Mouse (Mus musculus) kidney, embryonic 15.5 days (tissue): Measurements from ENCODE around the gene Ifit2. TPM values are rescaled to one million over a fixed set of nuclear protein-coding genes. Genes with fewer than 3 reads are reported as not detected.

ENCODE experiments used
- ATAC-seq: fragments of 200-750 bp; cut with Nextera tagmentation; replicated peaks from 2 replicates; pipeline ENCODE4 v1.8.0; 2017; ENCODE audit warnings: moderate TSS enrichment; ENCODE audit not compliant: low FRiP score
- H3K27ac ChIP-seq: fragments of 300-500 bp; sonication (generic); 2 replicates; pipeline ENCODE4 v1.5.1; 2015; ENCODE audit warnings: mild to moderate bottlenecking, inconsistent platforms
- H3K27me3 ChIP-seq: fragments of 300-500 bp; sonication (generic); 2 replicates; pipeline ENCODE4 v1.6.1; 2015; ENCODE audit warnings: inconsistent platforms
- H3K36me3 ChIP-seq: fragments of 300-500 bp; sonication (generic); 2 replicates; pipeline ENCODE4 v1.6.1; 2015; ENCODE audit warnings: inconsistent platforms
- H3K4me1 ChIP-seq: fragments of 300-500 bp; sonication (generic); 2 replicates; pipeline ENCODE4 v1.6.1; 2015; ENCODE audit warnings: inconsistent platforms
- H3K4me2 ChIP-seq: fragments of 300-500 bp; sonication (generic); 2 replicates; pipeline ENCODE4 v1.6.1; 2015; ENCODE audit warnings: moderate library complexity, mild to moderate bottlenecking, inconsistent platforms
- H3K4me3 ChIP-seq: fragments of 300-500 bp; sonication (generic); replicated peaks from 2 replicates; pipeline ENCODE4 v1.5.1; 2015; ENCODE audit warnings: mild to moderate bottlenecking, inconsistent platforms
- H3K9ac ChIP-seq: fragments of 300-500 bp; sonication (generic); 2 replicates; pipeline ENCODE4 v1.6.1; 2015; ENCODE audit warnings: mild to moderate bottlenecking, inconsistent platforms
- H3K9me3 ChIP-seq: fragments of 300-500 bp; sonication (generic); replicated peaks from 2 replicates; pipeline ENCODE4 v1.6.1; 2016; ENCODE audit warnings: inconsistent platforms
- WGBS: fragments of 180-500 bp; shearing (Covaris S2); methylation state at CpG from one replicate; pipeline ENCODE4 v1.1.7; 2015; ENCODE audit warnings: mixed read lengths; 5-methylcytosine and 5-hydroxymethylcytosine counted together
- polyA plus RNA-seq: library from polyadenylated mRNA; unstranded; fragments of >200 nt; fragmentation: Nextera tagmentation; extraction: Ambion mirVana; gene quantifications from 2 replicates; pipeline ENCODE4 v1.2.1, GENCODE M21; 2015

Gene Ifit2
- polyA plus RNA-seq, 1 experiment from 2014 or later: 9.7 TPM

GRCm38 (mm10) chr19:34521361-34521760 lies 29.1 kb upstream of the Ifit2 start:
- no peak overlapping the region for H3K27ac ChIP-seq
- H3K27me3 ChIP-seq: no peaks in the 10 kb centered on the region
- H3K9ac ChIP-seq: no peak overlapping the region
- no peak overlapping the region for H3K4me2 ChIP-seq
- 59% methylated on average over 2 of the region's 2 CpGs for WGBS
- H3K36me3 ChIP-seq: peaks cover 10% of the 10 kb centered on the region; the same call in 1 of the 2 replicates
- H3K4me1 ChIP-seq: peaks cover 5% of the 10 kb centered on the region; the same call in 1 of the 2 replicates
- H3K9me3 ChIP-seq: no peaks in the 10 kb centered on the region
- no peak overlapping the region for H3K4me3 ChIP-seq
- no peak for ATAC-seq

DNA sequence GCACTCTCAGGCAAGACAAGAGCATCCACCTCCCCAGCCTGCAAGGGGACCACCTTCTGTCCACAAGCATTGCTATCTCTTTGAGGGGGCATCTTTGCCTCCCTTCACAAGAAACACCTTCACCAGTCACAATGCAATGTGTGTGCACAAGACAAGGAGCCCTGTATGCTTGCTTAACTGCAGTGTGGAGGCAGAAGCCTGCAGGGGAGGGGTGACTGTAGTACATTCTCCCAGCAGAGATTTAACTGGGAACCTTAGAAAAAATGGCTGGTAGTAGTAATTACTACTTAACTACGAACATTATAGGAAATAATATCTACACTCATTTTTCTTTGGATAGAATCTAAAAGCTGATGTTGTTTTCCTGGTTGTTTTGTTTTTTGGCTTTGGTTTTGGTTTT lies 28.5 kb upstream of the Ifit2 start:
- Histone ChIP-seq H3K27ac (no peak overlapping the region), H3K9ac (no peak overlapping the region), H3K4me3 (no peak overlapping the region), H3K36me3 (peaks cover 10% of the 10 kb centered on the region; the same call in 1 of the 2 replicates), H3K27me3 (no peaks in the 10 kb centered on the region), H3K9me3 (no peaks in the 10 kb centered on the region), H3K4me1 (peaks cover 9% of the 10 kb centered on the region; the same call in 1 of the 2 replicates), H3K4me2 (no peak overlapping the region)
- no peak for ATAC-seq
- 95% methylated on average over 1 of the region's 1 CpGs for WGBS

- H3K4me2 ChIP-seq: no peak overlapping the region
- 78% methylated on average over 12 of the region's 12 CpGs for WGBS
- no peak overlapping the region for H3K9ac ChIP-seq
- H3K9me3 ChIP-seq: no peaks in the 10 kb centered on the region
- H3K4me1 ChIP-seq: peaks cover 9% of the 10 kb centered on the region; the same call in 1 of the 2 replicates
- no peaks in the 10 kb centered on the region for H3K27me3 ChIP-seq
- peaks cover 10% of the 10 kb centered on the region; the same call in 1 of the 2 replicates for H3K36me3 ChIP-seq
- H3K4me3 ChIP-seq: no peak overlapping the region
- no peak overlapping the region for H3K27ac ChIP-seq
- no peak for ATAC-seq
Observed at GRCm38 (mm10) chr19:34523106-34523725, 27.3 kb upstream of the Ifit2 start.

DNA sequence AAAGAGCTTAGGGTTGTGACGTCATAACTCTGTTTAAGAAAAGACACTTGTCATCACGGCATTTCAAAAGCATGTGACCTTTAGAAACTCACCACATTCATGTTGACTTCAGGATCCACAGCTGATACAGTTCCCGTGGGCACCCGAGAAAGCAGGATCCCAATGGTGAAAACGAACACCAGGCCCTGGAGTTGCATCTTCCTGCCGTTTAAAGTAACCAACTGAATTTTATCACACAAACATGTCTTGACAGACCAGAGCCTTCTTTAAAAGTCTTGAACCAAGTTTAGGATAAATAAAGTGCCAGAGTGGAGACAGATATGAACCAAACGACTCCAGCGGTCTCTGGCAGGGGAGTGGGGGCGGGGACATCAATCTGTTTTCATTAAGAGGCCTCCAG lies 25.8 kb upstream of the Ifit2 start:
- peaks cover 10% of the 10 kb centered on the region; the same call in 1 of the 2 replicates for H3K36me3 ChIP-seq
- ATAC-seq: no peak
- H3K9ac ChIP-seq: no peak overlapping the region
- no peak overlapping the region for H3K27ac ChIP-seq
- peaks cover 9% of the 10 kb centered on the region; the same call in 1 of the 2 replicates for H3K4me1 ChIP-seq
- no peak overlapping the region for H3K4me3 ChIP-seq
- H3K4me2 ChIP-seq: no peak overlapping the region
- H3K27me3 ChIP-seq: no peaks in the 10 kb centered on the region
- no peaks in the 10 kb centered on the region for H3K9me3 ChIP-seq
- 61% methylated on average over 9 of the region's 9 CpGs for WGBS

- H3K27me3 ChIP-seq: no peaks in the 10 kb centered on the region
- peak overlapping the region; percentile 94 for H3K4me2 ChIP-seq
- H3K4me3 ChIP-seq: peak overlapping the region; percentile 73
- H3K9me3 ChIP-seq: no peaks in the 10 kb centered on the region
- peaks cover 9% of the 10 kb centered on the region; the same call in 1 of the 2 replicates for H3K4me1 ChIP-seq
- ATAC-seq: peak; percentile 19; the same call in 1 of the 2 replicates
- H3K36me3 ChIP-seq: peaks cover 5% of the 10 kb centered on the region; the same call in 1 of the 2 replicates
- peak overlapping the region; percentile 70; the same call in 1 of the 2 replicates for H3K27ac ChIP-seq
- peak overlapping the region; percentile 62 for H3K9ac ChIP-seq
- WGBS: 32% methylated on average over 11 of the region's 11 CpGs
Observed at GRCm38 (mm10) chr19:34526321-34526923, 24.1 kb upstream of the Ifit2 start.

DNA sequence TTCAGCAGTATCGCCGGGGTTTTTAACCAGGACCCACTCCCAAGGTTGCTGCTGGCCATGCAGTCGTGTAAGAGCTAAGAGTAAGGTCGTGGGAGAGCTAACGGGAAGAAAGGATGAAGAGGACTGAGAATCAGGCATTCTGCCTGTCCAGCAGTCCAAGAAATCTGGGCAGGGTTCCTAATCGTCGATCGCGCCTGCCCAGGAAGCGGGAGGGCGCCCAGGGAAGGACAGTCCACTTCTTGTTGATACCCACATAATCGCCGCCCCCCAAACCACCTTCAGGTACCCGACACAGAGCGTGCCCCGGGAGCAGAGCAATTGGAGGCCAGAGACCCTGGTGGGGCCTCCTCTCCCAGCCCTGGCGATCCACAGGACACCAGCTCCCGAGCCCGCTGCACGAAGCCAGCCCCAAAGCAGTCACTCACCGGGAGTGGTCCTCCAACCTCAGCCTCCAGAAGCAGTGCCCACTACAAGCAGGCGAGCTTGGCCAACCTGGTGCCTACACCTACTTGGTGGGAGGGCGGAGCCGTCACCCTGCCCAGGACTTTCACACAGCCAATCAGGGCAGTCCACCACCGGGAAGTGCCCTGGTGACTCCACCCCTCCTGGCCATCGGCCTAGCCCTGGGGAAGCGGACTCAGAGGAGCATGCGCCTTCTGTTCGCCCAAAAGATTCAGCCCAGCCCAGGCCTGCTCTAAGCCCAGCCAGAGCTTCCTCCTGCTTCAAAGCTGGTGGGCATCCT lies 23.4 kb upstream of the Ifit2 start, which contains the start of gene Lipa:
TSS of gene Lipa (minus strand) at position 534 of the 742 bp plus-strand sequence.
- Histone ChIP-seq H3K4me3 (peak within 1 kb of the TSS; percentile 73), H3K4me2 (peak within 1 kb of the TSS; percentile 94), H3K9me3 (no peaks in the 10 kb centered on the region), H3K27ac (peak within 1 kb of the TSS; percentile 70), H3K9ac (peak within 1 kb of the TSS; percentile 62), H3K27me3 (no peaks in the 10 kb centered on the region), H3K36me3 (no peaks in the 10 kb centered on the region), H3K4me1 (peaks cover 9% of the 10 kb centered on the region; the same call in 1 of the 2 replicates)
- under 1% methylated on average over 29 of the region's 29 CpGs for WGBS
- peak; percentile 100 for ATAC-seq

- no peaks in the 10 kb centered on the region for H3K4me1 ChIP-seq
- no peaks in the 10 kb centered on the region for H3K27me3 ChIP-seq
- 93% methylated on average over 4 of the region's 4 CpGs for whole genome bisulfite sequencing
- no peaks in the 10 kb centered on the region for H3K9me3 ChIP-seq
- H3K27ac ChIP-seq: no peak overlapping the region
- no peaks in the 10 kb centered on the region for H3K36me3 ChIP-seq
- H3K4me3 ChIP-seq: no peak overlapping the region
- no peak for ATAC-seq
- H3K4me2 ChIP-seq: no peak overlapping the region
- no peak overlapping the region for H3K9ac ChIP-seq
Observed at GRCm38 (mm10) chr19:34532061-34532751, 18.3 kb upstream of the Ifit2 start.

DNA sequence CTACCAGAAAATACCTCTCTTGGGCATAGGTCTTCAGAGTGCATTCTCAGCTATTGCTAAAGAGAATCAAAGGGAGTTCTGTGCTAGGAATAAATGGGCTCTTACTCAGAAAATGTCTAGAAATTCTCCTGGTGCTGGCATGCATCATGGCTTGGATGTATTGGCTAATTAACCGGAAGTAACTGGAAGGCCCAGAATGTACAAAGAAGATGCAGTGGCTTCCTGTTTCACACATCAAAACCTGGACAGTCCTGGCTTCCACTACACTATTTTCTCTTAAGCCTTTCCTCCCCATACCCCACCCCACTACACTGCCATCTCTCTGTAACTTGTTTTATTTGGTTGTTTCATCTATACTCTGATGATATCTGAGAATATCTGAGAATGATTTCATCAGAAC lies 11.1 kb upstream of the Ifit2 start:
- Histone ChIP-seq H3K9me3 (no peaks in the 10 kb centered on the region), H3K27ac (no peak overlapping the region), H3K4me1 (no peaks in the 10 kb centered on the region), H3K4me3 (no peak overlapping the region), H3K4me2 (no peak overlapping the region), H3K36me3 (no peaks in the 10 kb centered on the region), H3K9ac (no peak overlapping the region), H3K27me3 (no peaks in the 10 kb centered on the region)
- no peak for ATAC-seq
- 80% methylated on average over 1 of the region's 1 CpGs for WGBS

DNA sequence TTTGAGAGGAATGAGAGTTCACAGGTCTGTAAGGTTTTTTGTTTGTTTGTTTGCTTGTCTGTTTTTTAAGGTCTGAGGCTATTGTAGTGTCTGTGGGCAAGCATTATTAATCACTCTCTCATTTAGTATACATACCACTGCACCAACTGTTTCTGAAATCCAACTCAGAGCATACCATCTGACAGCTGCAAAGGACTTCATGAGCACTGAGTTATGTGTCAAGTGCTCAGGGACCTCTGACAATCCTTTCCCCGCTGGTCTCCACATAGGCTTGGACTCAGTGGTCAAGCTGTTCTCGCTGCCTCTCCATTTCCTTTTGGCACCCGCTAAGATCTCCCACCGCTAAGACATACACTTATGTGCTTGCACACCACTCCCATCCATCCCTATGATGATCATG lies 4.3 kb upstream of the Ifit2 start:
- no peaks in the 10 kb centered on the region; the same call in 1 of the 2 replicates for H3K4me1 ChIP-seq
- no peak for ATAC-seq
- H3K27me3 ChIP-seq: no peaks in the 10 kb centered on the region
- no peak overlapping the region for H3K27ac ChIP-seq
- 89% methylated on average over 4 of the region's 4 CpGs for WGBS
- H3K36me3 ChIP-seq: no peaks in the 10 kb centered on the region
- no peaks in the 10 kb centered on the region for H3K9me3 ChIP-seq
- H3K4me3 ChIP-seq: no peak overlapping the region
- H3K4me2 ChIP-seq: no peak overlapping the region
- H3K9ac ChIP-seq: no peak overlapping the region

DNA sequence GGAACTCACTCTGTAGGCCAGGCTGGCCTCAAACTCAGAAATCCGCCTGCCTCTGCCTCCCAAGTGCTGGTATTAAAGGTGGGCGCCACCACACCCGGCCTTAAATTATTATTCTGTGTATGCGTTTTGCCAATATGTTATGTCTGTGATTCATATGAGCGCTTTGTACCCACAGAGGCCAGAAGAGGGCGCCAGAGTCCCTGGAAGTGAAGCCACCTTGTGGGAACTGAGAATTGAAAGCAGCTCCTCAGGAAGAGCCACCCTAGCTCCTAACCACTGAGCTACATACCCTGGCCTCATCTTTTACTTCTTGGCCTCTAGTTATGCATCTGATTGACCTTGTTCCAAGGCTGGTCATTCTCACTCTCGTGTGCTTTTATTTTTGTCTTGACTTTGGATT lies 2.5 kb upstream of the Ifit2 start:
- Histone ChIP-seq H3K9me3 (no peaks in the 10 kb centered on the region), H3K27ac (no peak overlapping the region), H3K36me3 (no peaks in the 10 kb centered on the region), H3K4me1 (peaks cover 12% of the 10 kb centered on the region; the same call in 1 of the 2 replicates), H3K4me2 (no peak overlapping the region), H3K9ac (no peak overlapping the region), H3K27me3 (no peaks in the 10 kb centered on the region), H3K4me3 (no peak overlapping the region)
- WGBS: 27% methylated on average over 7 of the region's 7 CpGs
- ATAC-seq: no peak

DNA sequence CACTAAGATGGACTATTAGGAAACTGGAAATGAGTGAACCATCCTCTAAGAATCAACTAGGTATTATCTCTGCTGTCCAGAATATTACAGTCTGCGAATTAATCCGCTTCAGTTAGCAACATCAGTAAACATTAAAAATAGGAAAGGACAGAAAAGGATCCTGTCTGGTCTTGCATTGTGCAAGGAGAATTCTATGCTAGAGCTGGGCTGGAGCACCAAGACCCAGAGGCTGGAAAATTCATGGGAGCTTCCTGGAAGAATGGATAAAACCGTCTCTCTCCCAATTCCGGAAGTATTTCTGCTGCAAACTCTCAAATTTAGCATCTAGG lies 325 bp upstream of the Ifit2 start:
- WGBS: 36% methylated on average over 4 of the region's 4 CpGs
- peak overlapping the region; percentile 81; the same call in 1 of the 2 replicates for H3K27ac ChIP-seq
- no peaks in the 10 kb centered on the region for H3K27me3 ChIP-seq

More for the DNA sequence above, 325 bp upstream of the Ifit2 start:
- Histone ChIP-seq H3K9me3 (no peaks in the 10 kb centered on the region), H3K4me3 (peak overlapping the region; percentile 54), H3K4me2 (peak overlapping the region; percentile 68), H3K36me3 (no peaks in the 10 kb centered on the region), H3K4me1 (peaks cover 17% of the 10 kb centered on the region; the same call in 1 of the 2 replicates), H3K9ac (0 out of 2 replicates have a peak overlapping the region, but pooled peaks have one; percentile 32)
- no peak for ATAC-seq
